Mouse (Mus musculus) bone marrow, adult 2 months (tissue): ENCODE measurements around the gene Pspn.

ENCODE experiments used
- CTCF ChIP-seq: fragments of 200-500 bp; IDR thresholded peaks from 2 replicates; pipeline ENCODE4 v1.5.1; 2011; ENCODE audit warnings: low read length, control low read depth; ENCODE audit not compliant: control insufficient read depth, insufficient read depth
- POLR2A ChIP-seq: fragments of 200-500 bp; IDR thresholded peaks from 2 replicates; pipeline ENCODE4 v1.6.1; 2011; ENCODE audit warnings: low read depth, mild to moderate bottlenecking, control low read depth, low read length, borderline replicate concordance; ENCODE audit not compliant: control insufficient read depth

- TF ChIP-seq CTCF (no peak), POLR2A (no peak)
These were observed 25.7 kb downstream of the Pspn start for GRCm38 (mm10) chr17:56973956-56974707.
